Comparison of ENCODE assay signal across 14 mouse cellular contexts in genomic region chr9:116058475-116058874, GRCm38 (mm10).
"Had no signal": no experiment of that assay in that cellular context is flagged by ENCODE, and none has a peak within 500 bp of the region (broad histone marks: within the 10 kb centered on the region; RNA-seq: fewer than 3 reads in every experiment).

No protein-coding gene starts in this region.

- H3K4me3 ChIP-seq: intestine, embryonic 15.5 days; kidney, embryonic 15.5 days; left cerebral cortex, adult 2 months; limb, embryonic 10.5 days; liver, embryonic 12.5 days; lung, embryonic 15.5 days; neural tube, embryonic 13.5 days had no signal

- H3K27ac ChIP-seq: intestine, embryonic 15.5 days; kidney, embryonic 15.5 days; left cerebral cortex, adult 2 months; limb, embryonic 10.5 days; liver, embryonic 12.5 days; lung, embryonic 15.5 days; neural tube, embryonic 13.5 days; stomach, postnatal 0 days had no signal

- DNase-seq: kidney, adult 18-20 months; kidney, postnatal 14 days; right cerebral cortex, postnatal 25 days; thymus, adult 18-20 months had no signal

- H3K4me1 ChIP-seq: intestine, embryonic 15.5 days; liver, embryonic 12.5 days had no signal

- H3K9me3 ChIP-seq: intestine, embryonic 15.5 days; kidney, embryonic 15.5 days; limb, embryonic 10.5 days; liver, embryonic 12.5 days; lung, embryonic 15.5 days; neural tube, embryonic 13.5 days had no signal

- H3K9ac ChIP-seq: intestine, embryonic 15.5 days; kidney, embryonic 15.5 days; liver, embryonic 12.5 days; lung, embryonic 15.5 days; neural tube, embryonic 13.5 days had no signal

- H3K4me2 ChIP-seq: intestine, embryonic 15.5 days; kidney, embryonic 15.5 days; liver, embryonic 12.5 days; lung, embryonic 15.5 days; midbrain, embryonic 11.5 days; neural tube, embryonic 13.5 days had no signal

- H3K36me3 ChIP-seq: intestine, embryonic 15.5 days; kidney, embryonic 15.5 days; limb, embryonic 10.5 days; liver, embryonic 12.5 days; lung, embryonic 15.5 days; neural tube, embryonic 13.5 days had no signal

- H3K27me3 ChIP-seq: intestine, embryonic 15.5 days; kidney, embryonic 15.5 days; liver, embryonic 12.5 days; lung, embryonic 15.5 days; neural tube, embryonic 13.5 days had no signal

- ATAC-seq: intestine, embryonic 15.5 days; liver, embryonic 12.5 days; midbrain, embryonic 16.5 days had no signal
